Mouse (Mus musculus): ENCODE measurements at regions not wholly inside any gene's neighbourhood (a gene's known extent, or its start where the extent isn't known, plus 50 kb on each side); places are given as distances from the start of the nearest gene placed in this dataset.

DNA sequence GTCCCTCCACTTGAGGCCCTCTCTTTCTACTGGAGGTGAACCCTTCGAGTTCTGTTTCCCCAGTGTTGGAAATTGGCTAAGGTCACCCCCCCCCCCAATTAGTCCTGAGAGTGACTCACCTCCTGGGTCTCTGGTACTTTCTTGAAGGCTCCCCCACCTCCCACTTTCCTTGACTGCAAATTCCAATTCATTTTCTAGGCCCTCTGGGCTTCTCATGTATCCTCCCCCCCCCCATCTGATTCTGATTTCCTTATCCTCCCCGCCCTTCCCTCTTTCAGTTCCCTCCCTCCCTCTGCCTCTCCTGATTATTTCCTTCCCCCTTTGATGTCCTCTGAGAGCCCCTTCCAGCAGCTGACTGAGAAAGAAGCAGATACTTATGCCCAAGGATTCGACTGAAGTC is 1632.7 kb downstream of the Efna5 start:
- TF ChIP-seq CTCF (IDR thresholded peaks at IDR 0.05; ENCODE audit: low read depth) (no peak), EP300 (IDR thresholded peaks at IDR 0.05; ENCODE audit: low read depth) (no peak)
